Mouse (Mus musculus) layer of hippocampus, adult 11-12 months (tissue): ENCODE measurements around the gene Krtap19-5.

Source experiments
- DNase-seq: peaks from one replicate; pipeline ENCODE4 v3.0.0; 2022; ENCODE audit warnings: low spot score

Krtap19-5 gene

GRCm38 (mm10) chr16:88896357-88896756 is at the start of gene Krtap19-5:
Gene Krtap19-5, minus strand, starts transcription at chr16:88896457.
- DNase-seq = no peak

GRCm38 (mm10) chr16:88941106-88941505 is 44.8 kb upstream of the Krtap19-5 start:
- DNase-seq = no peak

GRCm38 (mm10) chr16:88938252-88938651 is 42.0 kb upstream of the Krtap19-5 start:
- DNase-seq = no peak

GRCm38 (mm10) chr16:88932165-88932564 is 35.9 kb upstream of the Krtap19-5 start, which contains the start of gene Krtap19-9b:
Gene Krtap19-9b, minus strand, starts transcription at chr16:88932265.
- no peak for DNase-seq

GRCm38 (mm10) chr16:88886870-88887269 is 9.4 kb downstream of the Krtap19-5 start:
- no peak for DNase-seq

- DNase-seq = no peak
These were observed 11.3 kb downstream of the Krtap19-5 start, which contains the start of gene Krtap19-4 for GRCm38 (mm10) chr16:88884989-88885388. Gene Krtap19-4, minus strand, starts transcription at chr16:88885089.

- no peak for DNase-seq
These were observed 18.3 kb downstream of the Krtap19-5 start, which contains the start of gene Krtap19-3 for GRCm38 (mm10) chr16:88877938-88878337. Gene Krtap19-3, minus strand, starts transcription at chr16:88878038.

- no peak for DNase-seq
These were observed 22.1 kb downstream of the Krtap19-5 start, which contains the start of gene Krtap19-2 for GRCm38 (mm10) chr16:88874169-88874568. Gene Krtap19-2, minus strand, starts transcription at chr16:88874269.

GRCm38 (mm10) chr16:88869311-88869710 is 26.9 kb downstream of the Krtap19-5 start, which contains the start of gene Krtap19-1:
Gene Krtap19-1, minus strand, starts transcription at chr16:88869411.
- DNase-seq = no peak

GRCm38 (mm10) chr16:88864887-88865407 is 31.3 kb downstream of the Krtap19-5 start:
- no peak for DNase-seq

GRCm38 (mm10) chr16:88851450-88851849 is 44.8 kb downstream of the Krtap19-5 start:
- no peak for DNase-seq

- no peak for DNase-seq
These were observed 47.7 kb downstream of the Krtap19-5 start for GRCm38 (mm10) chr16:88848558-88848957.

GRCm38 (mm10) chr16:88847363-88847762 is 48.9 kb downstream of the Krtap19-5 start:
- no peak for DNase-seq
